Mouse (Mus musculus): ENCODE results near the gene Frrs1l.

DNA sequence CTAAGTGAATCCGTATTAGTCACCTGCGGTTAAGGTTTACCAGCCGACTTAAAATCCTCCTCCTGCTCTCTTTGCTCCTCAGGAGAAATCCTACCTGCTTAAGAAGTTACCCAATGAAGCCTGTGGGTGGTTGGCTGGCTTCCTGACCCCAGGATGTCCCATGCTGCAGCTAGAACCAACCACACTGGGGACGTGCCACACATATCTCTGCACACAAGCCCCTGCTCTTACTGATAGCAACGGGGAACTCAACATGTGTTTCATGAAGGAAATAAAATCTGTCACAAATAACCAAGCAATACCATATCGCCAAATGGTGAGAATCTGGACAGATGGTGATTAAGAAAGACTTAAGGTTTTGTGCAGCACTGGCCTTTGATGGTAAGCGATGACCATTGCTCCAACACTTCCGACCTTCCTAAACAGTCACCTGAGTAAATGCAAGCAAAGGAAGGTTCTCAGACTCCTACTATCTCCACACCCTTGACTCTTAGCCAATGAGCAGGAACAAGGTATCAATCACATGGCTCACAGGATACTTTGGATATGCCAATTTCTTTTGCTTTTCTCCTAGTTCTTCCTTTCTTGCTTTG is 21.4 kb upstream of the Frrs1l start:
- TF ChIP-seq CTCF (IDR thresholded peaks at IDR 0.05; ENCODE audit: low read depth, low read length) (no peak), POLR2A (IDR thresholded peaks at IDR 0.05; ENCODE audit: borderline replicate concordance, low read depth, low read length) (no peak)
